Mouse (Mus musculus) myocyte (in vitro differentiated cells): ENCODE measurements at regions not wholly inside any gene's neighbourhood (a gene's known extent, or its start where the extent isn't known, plus 50 kb on each side); places are given as distances from the start of the nearest gene placed in this dataset.

Source experiments
- MAX ChIP-seq: IDR thresholded peaks from one replicate; pipeline ENCODE4 v1.6.1; 2011; ENCODE audit warnings: low read depth, mild to moderate bottlenecking, control low read depth
- TCF12 ChIP-seq: IDR thresholded peaks from one replicate; pipeline ENCODE4 v1.6.1; 2011; ENCODE audit warnings: mild to moderate bottlenecking, control low read depth; ENCODE audit not compliant: poor library complexity, insufficient read depth, severe bottlenecking

DNA sequence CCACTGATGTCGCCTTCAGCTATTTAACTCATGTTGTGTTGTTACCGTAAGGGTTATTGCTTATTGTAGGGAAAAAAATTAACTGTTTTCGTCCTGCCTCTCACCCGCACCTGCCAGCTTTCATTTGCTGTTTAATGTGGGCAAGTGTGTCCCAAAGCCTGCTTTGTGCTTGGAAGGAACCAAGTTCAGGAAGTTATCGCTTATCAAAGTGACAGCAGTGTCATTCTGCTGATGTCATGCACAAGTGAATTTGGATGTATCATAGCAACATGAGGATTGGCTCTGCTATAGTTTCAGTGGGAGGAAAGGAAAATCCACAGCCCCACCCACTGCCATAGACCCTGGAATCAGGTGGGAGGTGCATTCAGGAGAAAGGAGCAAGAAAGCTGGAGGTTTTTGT, 276.5 kb downstream of the Rnf144b start:
- TF ChIP-seq TCF12 (no peak), MAX (no peak)
